Mouse (Mus musculus) thymus, adult 2 months (tissue): ENCODE results near the gene Pik3r2.

Experiments used
- CTCF ChIP-seq: fragments of 200-500 bp; IDR thresholded peaks from 2 replicates; pipeline ENCODE4 v1.5.1; 2012; ENCODE audit warnings: mild to moderate bottlenecking, control low read depth, low read length, moderate library complexity, borderline replicate concordance; ENCODE audit not compliant: control insufficient read depth, poor library complexity, insufficient read depth; ENCODE audit errors: extremely low read depth
- POLR2A ChIP-seq: fragments of 200-500 bp; IDR thresholded peaks from 2 replicates; pipeline ENCODE4 v1.6.1; 2012; ENCODE audit warnings: mild to moderate bottlenecking, low read length, control low read depth, moderate library complexity; ENCODE audit not compliant: control insufficient read depth, poor library complexity, insufficient read depth; ENCODE audit errors: extremely low read depth

DNA sequence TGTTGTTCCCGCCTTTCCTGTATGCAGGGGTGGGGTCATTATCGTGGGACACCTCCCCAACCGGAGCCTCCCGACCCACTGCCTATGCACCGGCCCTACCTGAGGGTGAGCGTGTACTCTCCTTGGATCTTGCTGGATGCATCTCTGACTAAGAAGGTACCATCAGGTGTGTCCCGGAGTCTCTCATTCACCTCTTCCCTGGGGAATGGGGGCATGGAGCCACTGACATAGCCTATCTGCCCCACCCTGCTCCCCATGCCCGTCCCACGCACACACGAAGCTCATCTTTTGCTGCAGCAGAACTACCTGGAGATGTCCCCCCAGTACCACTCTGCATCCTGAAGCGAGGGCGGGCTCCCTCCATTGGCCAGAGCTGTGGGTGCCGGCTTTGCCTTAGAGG lies 5.8 kb downstream of the Pik3r2 start:
- TF ChIP-seq POLR2A (no peak), CTCF (no peak)
